Mouse (Mus musculus): ENCODE measurements around the gene Scamp1. TPM values are rescaled to one million over a fixed set of nuclear protein-coding genes. Genes with fewer than 3 reads are reported as not detected.
"Not testable (repeated sequence)": the region's sequence is repeated elsewhere in the genome, so short reads cannot be mapped to it uniquely, and the experiment has no call there.

Scamp1 gene
- total RNA-seq (2022): 10 to 100 TPM; 18.0 to 21.6 (median 18.9) TPM

GRCm38 (mm10) chr13:94285281-94285871, at the start of gene Scamp1:
TSS of gene Scamp1 (minus strand) at chr13:94285857.
- peak; percentile 77 to 84 for DNase-seq (ENCODE audit: low spot score in 2 of 2)

- no peak for DNase-seq (ENCODE audit: low spot score in 2 of 2)
Observed at GRCm38 (mm10) chr13:94330392-94330979, 44.8 kb upstream of the Scamp1 start.

- not testable (repeated sequence) for DNase-seq (ENCODE audit: low spot score in 2 of 2)
Observed at GRCm38 (mm10) chr13:94329005-94329404, 43.3 kb upstream of the Scamp1 start.

GRCm38 (mm10) chr13:94328063-94328462, 42.4 kb upstream of the Scamp1 start:
- no peak for DNase-seq (ENCODE audit: low spot score in 2 of 2)

GRCm38 (mm10) chr13:94322475-94322874, 36.8 kb upstream of the Scamp1 start:
- no peak for DNase-seq (ENCODE audit: low spot score in 2 of 2)

GRCm38 (mm10) chr13:94321094-94321792, 35.6 kb upstream of the Scamp1 start:
- no peak for DNase-seq (ENCODE audit: low spot score in 2 of 2)

- no peak for DNase-seq (ENCODE audit: low spot score in 2 of 2)
Observed at GRCm38 (mm10) chr13:94316975-94317511, 31.4 kb upstream of the Scamp1 start.

- DNase-seq (ENCODE audit: low spot score in 2 of 2): not testable (repeated sequence)
Observed at GRCm38 (mm10) chr13:94312812-94313211, 27.2 kb upstream of the Scamp1 start.

- no peak for DNase-seq (ENCODE audit: low spot score in 2 of 2)
Observed at GRCm38 (mm10) chr13:94308279-94308678, 22.6 kb upstream of the Scamp1 start.

- no peak for DNase-seq (ENCODE audit: low spot score in 2 of 2)
Observed at GRCm38 (mm10) chr13:94307531-94307930, 21.9 kb upstream of the Scamp1 start.

- no peak for DNase-seq (ENCODE audit: low spot score in 2 of 2)
Observed at GRCm38 (mm10) chr13:94306968-94307289, 21.3 kb upstream of the Scamp1 start.

GRCm38 (mm10) chr13:94306277-94306967, 20.8 kb upstream of the Scamp1 start:
- DNase-seq (ENCODE audit: low spot score in 2 of 2): peak in 1 of 2 experiments; percentile 20

- DNase-seq (ENCODE audit: low spot score in 2 of 2): no peak
Observed at GRCm38 (mm10) chr13:94300946-94301538, 15.4 kb upstream of the Scamp1 start.

GRCm38 (mm10) chr13:94300232-94300631, 14.6 kb upstream of the Scamp1 start:
- no peak for DNase-seq (ENCODE audit: low spot score in 2 of 2)

GRCm38 (mm10) chr13:94298401-94298800, 12.7 kb upstream of the Scamp1 start:
- DNase-seq (ENCODE audit: low spot score in 2 of 2): peak; percentile 21 to 48

- no peak for DNase-seq (ENCODE audit: low spot score in 2 of 2)
Observed at GRCm38 (mm10) chr13:94296371-94296770, 10.7 kb upstream of the Scamp1 start.

GRCm38 (mm10) chr13:94295922-94296321, 10.3 kb upstream of the Scamp1 start:
- no peak for DNase-seq (ENCODE audit: low spot score in 2 of 2)

GRCm38 (mm10) chr13:94294886-94295285, 9.2 kb upstream of the Scamp1 start:
- no peak for DNase-seq (ENCODE audit: low spot score in 2 of 2)

- no peak for DNase-seq (ENCODE audit: low spot score in 2 of 2)
Observed at GRCm38 (mm10) chr13:94293911-94294310, 8.3 kb upstream of the Scamp1 start.

GRCm38 (mm10) chr13:94286195-94286594, 538 bp upstream of the Scamp1 start:
- DNase-seq (ENCODE audit: low spot score in 2 of 2): no peak

GRCm38 (mm10) chr13:94284543-94285269, 951 bp downstream of the Scamp1 start:
- DNase-seq (ENCODE audit: low spot score in 2 of 2): peak in 1 of 2 experiments; percentile 22

Data from gastrocnemius, adult 8-10 months (tissue).